Mouse (Mus musculus) heart, embryonic 12.5 days (tissue): ENCODE results near the gene Galntl5. TPM values are rescaled to one million over a fixed set of nuclear protein-coding genes. Genes with fewer than 3 reads are reported as not detected.

Experiments
- ATAC-seq: fragments of 200-750 bp; cut with Nextera tagmentation; 2 replicates; pipeline ENCODE4 v1.8.0; 2017; ENCODE audit warnings: moderate TSS enrichment, moderate library complexity; ENCODE audit not compliant: insufficient number of reproducible peaks, low FRiP score
- H3K27ac ChIP-seq: fragments of 300-500 bp; sonication (generic); 2 replicates; pipeline ENCODE4 v1.5.1; 2016; ENCODE audit warnings: mild to moderate bottlenecking, moderate library complexity; ENCODE audit not compliant: poor library complexity, severe bottlenecking
- H3K27me3 ChIP-seq: fragments of 300-500 bp; sonication (generic); replicated peaks from 2 replicates; pipeline ENCODE4 v1.6.1; 2016; ENCODE audit warnings: mild to moderate bottlenecking, moderate library complexity
- H3K36me3 ChIP-seq: fragments of 300-500 bp; sonication (generic); 2 replicates; pipeline ENCODE4 v1.6.1; 2016; ENCODE audit warnings: mild to moderate bottlenecking, moderate library complexity
- H3K4me1 ChIP-seq: fragments of 300-500 bp; sonication (generic); replicated peaks from 2 replicates; pipeline ENCODE4 v1.6.1; 2016; ENCODE audit warnings: mild to moderate bottlenecking
- H3K4me2 ChIP-seq: fragments of 300-500 bp; sonication (generic); 2 replicates; pipeline ENCODE4 v1.6.1; 2016; ENCODE audit warnings: mild to moderate bottlenecking, moderate library complexity
- H3K4me3 ChIP-seq: fragments of 300-500 bp; sonication (generic); 2 replicates; pipeline ENCODE4 v1.5.1; 2016; ENCODE audit warnings: mild to moderate bottlenecking
- H3K9ac ChIP-seq: fragments of 300-500 bp; sonication (generic); 2 replicates; pipeline ENCODE4 v1.6.1; 2016; ENCODE audit warnings: mild to moderate bottlenecking, moderate library complexity
- H3K9me3 ChIP-seq: fragments of 300-500 bp; sonication (generic); replicated peaks from 2 replicates; pipeline ENCODE4 v1.6.1; 2016; ENCODE audit warnings: mild to moderate bottlenecking, moderate library complexity
- WGBS: fragments of 180-500 bp; shearing (Covaris S2); methylation state at CpG from one replicate; pipeline ENCODE4 v1.1.7; 2016; 5-methylcytosine and 5-hydroxymethylcytosine counted together
- microRNA-seq: library from miRNA; unstranded; fragments of <30 nt; microRNA quantifications from one replicate; pipeline ENCODE4, GENCODE M21; 2017
- polyA plus RNA-seq: library from polyadenylated mRNA; unstranded; fragments of >200 nt; fragmentation: Nextera tagmentation; extraction: Ambion mirVana; gene quantifications from 2 replicates; pipeline ENCODE4 v1.2.1, GENCODE M21; 2016

Galntl5 gene
- polyA plus RNA-seq, 1 experiment from 2014 or later: not detected

DNA sequence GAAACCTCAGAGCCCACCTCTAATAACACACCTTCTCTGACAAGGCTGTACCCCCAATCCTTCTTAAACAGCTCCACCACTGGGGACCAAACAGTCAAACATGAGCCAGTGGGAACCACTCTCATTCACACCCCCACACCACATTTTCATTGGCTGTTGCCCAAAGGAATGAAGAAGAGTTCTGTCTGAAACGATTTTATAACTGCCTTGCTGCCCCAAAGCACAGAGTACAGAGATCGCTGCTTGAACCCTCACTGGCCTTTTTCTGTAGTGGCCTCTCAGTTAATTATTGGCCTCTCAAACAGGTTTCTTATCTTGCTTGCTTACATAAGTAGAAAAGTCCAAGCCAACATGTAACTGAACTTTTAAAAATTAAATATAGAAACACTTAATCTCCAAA lies 71.2 kb downstream of the Galntl5 start:
- no peaks in the 10 kb centered on the region for H3K27me3 ChIP-seq
- H3K9me3 ChIP-seq: no peaks in the 10 kb centered on the region
- ATAC-seq: no peak
- 73% methylated on average over 2 of the region's 2 CpGs for WGBS
- peaks cover 58% of the 10 kb centered on the region for H3K36me3 ChIP-seq
- no peak overlapping the region for H3K4me3 ChIP-seq
- no peak overlapping the region for H3K27ac ChIP-seq
- H3K4me2 ChIP-seq: no peak overlapping the region
- no peak overlapping the region for H3K9ac ChIP-seq
- peaks cover 1% of the 10 kb centered on the region; the same call in 1 of the 2 replicates for H3K4me1 ChIP-seq

DNA sequence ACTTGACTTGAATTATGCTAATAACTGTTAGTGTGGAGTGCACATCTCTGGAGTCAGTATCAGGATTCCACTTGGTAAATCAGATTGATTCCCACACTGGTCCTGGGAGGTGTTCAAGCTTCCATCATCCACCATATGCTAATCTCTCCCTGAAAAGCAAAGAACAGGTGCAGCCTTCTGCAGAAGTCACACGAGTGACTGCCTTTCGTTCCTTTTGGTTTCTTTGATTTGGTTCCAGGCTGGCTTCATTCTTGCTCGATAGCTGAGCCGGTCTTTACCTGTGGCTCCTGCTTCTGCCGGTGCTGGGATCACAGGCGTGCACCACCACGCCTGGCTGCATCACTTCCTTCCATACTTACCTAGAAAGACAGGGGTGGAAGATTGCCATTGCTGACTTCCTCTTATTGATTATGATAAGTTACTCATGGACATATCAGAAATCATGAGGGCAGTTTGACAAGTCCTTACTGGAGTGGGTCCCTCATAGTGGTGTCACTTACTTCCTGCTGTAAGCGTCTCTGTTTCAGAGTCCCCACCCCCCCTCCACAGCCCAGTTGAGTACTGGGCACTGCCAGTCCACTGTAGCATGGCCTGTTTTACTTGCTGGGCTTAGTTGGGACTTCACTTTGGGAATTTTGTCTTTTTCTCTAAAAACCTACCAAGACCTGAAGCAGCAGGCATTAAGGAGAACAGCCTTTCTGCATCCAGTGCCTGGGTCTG lies 71.7 kb downstream of the Galntl5 start:
- no peak overlapping the region for H3K4me2 ChIP-seq
- peaks cover 63% of the 10 kb centered on the region for H3K36me3 ChIP-seq
- ATAC-seq: no peak
- H3K4me1 ChIP-seq: no peaks in the 10 kb centered on the region
- H3K27me3 ChIP-seq: no peaks in the 10 kb centered on the region
- 87% methylated on average over 8 of the region's 8 CpGs for WGBS
- no peak overlapping the region for H3K4me3 ChIP-seq
- no peaks in the 10 kb centered on the region for H3K9me3 ChIP-seq
- H3K27ac ChIP-seq: no peak overlapping the region
- no peak overlapping the region for H3K9ac ChIP-seq

DNA sequence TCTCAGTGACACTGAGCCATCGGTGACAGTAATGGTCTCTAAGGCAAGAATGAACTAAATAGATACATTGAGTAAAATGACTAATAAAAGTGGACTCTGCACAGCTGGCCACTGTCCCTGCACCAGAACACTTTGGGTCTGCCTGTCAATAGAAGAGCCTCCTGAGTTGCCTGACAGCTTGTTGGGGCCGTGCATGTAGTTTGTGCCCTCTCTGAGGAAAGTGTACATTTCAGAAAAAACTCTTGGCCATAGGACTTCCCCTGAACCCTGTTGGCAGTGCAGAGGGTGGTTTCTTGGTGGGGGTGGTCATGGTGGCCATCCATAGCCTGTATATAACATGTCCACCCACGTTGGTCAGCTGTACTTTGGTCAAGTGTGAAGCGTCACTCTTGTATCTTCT lies 73.2 kb downstream of the Galntl5 start:
- no peaks in the 10 kb centered on the region for H3K4me1 ChIP-seq
- no peak for ATAC-seq
- H3K9ac ChIP-seq: no peak overlapping the region
- H3K4me2 ChIP-seq: no peak overlapping the region
- H3K4me3 ChIP-seq: no peak overlapping the region
- H3K9me3 ChIP-seq: no peaks in the 10 kb centered on the region
- H3K27ac ChIP-seq: no peak overlapping the region
- no peaks in the 10 kb centered on the region for H3K27me3 ChIP-seq
- 89% methylated on average over 4 of the region's 4 CpGs for WGBS
- H3K36me3 ChIP-seq: peaks cover 75% of the 10 kb centered on the region

DNA sequence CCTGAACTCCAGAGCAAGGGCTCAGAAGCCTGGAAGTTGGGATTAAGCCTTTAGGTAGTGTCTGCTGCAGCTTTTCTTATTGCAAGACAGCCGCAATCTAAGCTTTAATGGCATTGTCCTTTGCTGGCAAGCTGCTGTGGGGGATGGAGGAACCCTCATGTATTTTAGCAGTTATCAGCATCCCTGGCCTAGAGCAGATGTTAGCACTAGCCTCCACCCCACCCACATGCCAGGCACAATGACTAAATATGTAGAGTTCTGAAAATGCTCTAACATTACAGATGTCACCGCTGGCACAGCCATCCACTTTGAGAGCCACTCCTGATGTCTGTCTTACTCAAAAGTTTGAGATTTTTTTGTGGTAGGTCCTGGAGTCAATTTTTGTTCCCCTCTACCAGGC lies 75.4 kb downstream of the Galntl5 start:
- ATAC-seq: no peak
- 79% methylated on average over 2 of the region's 2 CpGs for WGBS
- H3K9me3 ChIP-seq: no peaks in the 10 kb centered on the region
- no peak overlapping the region for H3K4me2 ChIP-seq
- H3K36me3 ChIP-seq: peaks cover 69% of the 10 kb centered on the region
- H3K9ac ChIP-seq: no peak overlapping the region
- H3K27ac ChIP-seq: no peak overlapping the region
- H3K27me3 ChIP-seq: no peaks in the 10 kb centered on the region
- H3K4me3 ChIP-seq: no peak overlapping the region
- no peaks in the 10 kb centered on the region for H3K4me1 ChIP-seq

DNA sequence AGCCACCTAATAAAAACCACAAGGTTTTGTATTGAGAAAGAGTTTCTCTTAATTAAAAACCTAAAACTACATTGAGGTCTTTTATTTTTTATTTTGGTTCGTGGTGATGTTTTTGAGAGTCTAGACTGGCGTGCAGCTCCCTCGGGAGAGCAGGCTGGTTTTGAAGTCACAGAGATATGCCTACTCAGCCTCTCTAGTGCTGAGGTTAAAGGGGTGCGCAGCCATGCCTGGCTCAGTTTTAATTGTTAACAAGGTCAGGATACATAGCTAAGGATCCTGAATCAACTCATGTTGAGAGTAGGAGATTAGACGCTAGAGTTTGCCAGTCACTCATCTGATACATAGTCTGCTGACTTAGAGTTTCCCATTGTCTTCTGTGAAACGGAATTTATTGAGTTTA lies 80.2 kb downstream of the Galntl5 start:
- no peaks in the 10 kb centered on the region for H3K4me1 ChIP-seq
- no peaks in the 10 kb centered on the region for H3K27me3 ChIP-seq
- no peaks in the 10 kb centered on the region for H3K9me3 ChIP-seq
- no peak overlapping the region for H3K4me3 ChIP-seq
- H3K9ac ChIP-seq: no peak overlapping the region
- ATAC-seq: no peak
- no peak overlapping the region for H3K4me2 ChIP-seq
- peaks cover 77% of the 10 kb centered on the region for H3K36me3 ChIP-seq
- WGBS: 80% methylated on average over 6 of the region's 6 CpGs
- no peak overlapping the region for H3K27ac ChIP-seq

DNA sequence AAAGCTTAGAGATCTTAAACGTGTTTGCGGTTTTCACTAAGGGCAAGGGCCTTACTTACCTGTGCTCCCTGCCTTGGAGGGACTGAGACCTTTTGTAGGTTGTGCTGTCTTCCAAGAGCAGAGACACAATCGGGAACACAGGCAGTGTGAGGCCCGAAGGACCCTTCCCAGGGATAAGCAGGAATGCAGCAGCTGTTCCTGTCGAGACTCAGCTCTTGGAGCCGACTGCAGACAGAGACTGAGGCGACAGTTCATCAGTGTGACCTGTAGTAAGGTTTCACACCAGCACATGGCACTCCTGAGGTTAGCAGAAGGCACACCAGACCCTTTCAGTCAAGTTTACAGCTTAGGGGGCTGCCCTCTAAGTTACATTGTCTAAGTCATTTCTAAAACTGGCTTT lies 81.0 kb downstream of the Galntl5 start:
- Histone ChIP-seq H3K4me2 (no peak overlapping the region), H3K36me3 (peaks cover 83% of the 10 kb centered on the region), H3K27me3 (no peaks in the 10 kb centered on the region), H3K9me3 (no peaks in the 10 kb centered on the region), H3K4me3 (no peak overlapping the region), H3K27ac (no peak overlapping the region), H3K9ac (no peak overlapping the region), H3K4me1 (no peaks in the 10 kb centered on the region)
- ATAC-seq: no peak
- WGBS: 67% methylated on average over 7 of the region's 7 CpGs

DNA sequence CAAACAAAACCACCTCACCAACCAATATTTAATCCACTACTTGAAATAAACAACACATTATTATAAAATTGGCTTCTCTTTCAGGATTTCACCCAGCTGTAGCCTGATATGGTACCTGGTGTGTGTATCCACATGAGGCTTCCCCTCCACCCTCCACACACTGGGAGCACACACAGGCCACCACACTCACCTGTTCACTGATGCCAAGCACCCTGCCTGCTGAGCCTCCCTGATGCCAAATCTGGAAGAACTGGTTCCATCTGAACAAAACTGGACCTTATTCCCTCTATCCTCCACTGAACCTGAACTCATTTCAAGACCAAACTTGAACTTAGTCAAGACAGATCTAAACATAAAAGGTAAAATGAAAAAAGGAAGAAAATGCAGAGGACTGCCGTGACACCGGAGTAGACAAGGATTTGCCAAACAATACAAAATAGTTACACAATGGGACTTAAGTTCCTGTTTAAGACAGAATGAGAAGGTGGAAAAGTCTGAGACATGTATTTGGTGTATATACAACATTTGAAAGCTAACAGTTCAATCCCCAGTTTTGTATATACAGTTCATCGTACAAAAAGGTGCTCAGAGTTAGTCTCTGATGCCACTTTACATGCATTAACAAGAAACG lies 87.1 kb downstream of the Galntl5 start:
- WGBS: 94% methylated on average over 4 of the region's 4 CpGs
- no peaks in the 10 kb centered on the region for H3K4me1 ChIP-seq

More for the DNA sequence above, 87.1 kb downstream of the Galntl5 start:
- no peaks in the 10 kb centered on the region for H3K27me3 ChIP-seq
- peaks cover 69% of the 10 kb centered on the region for H3K36me3 ChIP-seq
- H3K4me3 ChIP-seq: no peak overlapping the region
- no peak overlapping the region for H3K27ac ChIP-seq
- ATAC-seq: no peak
- H3K9me3 ChIP-seq: no peaks in the 10 kb centered on the region
- no peak overlapping the region for H3K4me2 ChIP-seq
- H3K9ac ChIP-seq: no peak overlapping the region

Small RNA genes within 50 kb of the gene (microRNA-seq; reads per million reads assigned to microRNA genes)
- not detected for gene Gm26051

Other genes with a start within 250 kb of the Galntl5 start
- 105 and 107 TPM in 2 replicates for gene Prkag2, start 80.8 kb upstream of the Galntl5 start, polyA plus RNA-seq
- 39.7 and 43.6 TPM in 2 replicates for gene Galnt11, start 40.4 kb downstream of the Galntl5 start, polyA plus RNA-seq
- gene E130116L18Rik, start 41.7 kb downstream of the Galntl5 start, polyA plus RNA-seq: not detected in 2 replicates